Mouse (Mus musculus): ENCODE results near the gene Pigb.
"Not testable (repeated sequence)": the region's sequence is repeated elsewhere in the genome, so short reads cannot be mapped to it uniquely, and the experiment has no call there.

The Pigb gene

DNA sequence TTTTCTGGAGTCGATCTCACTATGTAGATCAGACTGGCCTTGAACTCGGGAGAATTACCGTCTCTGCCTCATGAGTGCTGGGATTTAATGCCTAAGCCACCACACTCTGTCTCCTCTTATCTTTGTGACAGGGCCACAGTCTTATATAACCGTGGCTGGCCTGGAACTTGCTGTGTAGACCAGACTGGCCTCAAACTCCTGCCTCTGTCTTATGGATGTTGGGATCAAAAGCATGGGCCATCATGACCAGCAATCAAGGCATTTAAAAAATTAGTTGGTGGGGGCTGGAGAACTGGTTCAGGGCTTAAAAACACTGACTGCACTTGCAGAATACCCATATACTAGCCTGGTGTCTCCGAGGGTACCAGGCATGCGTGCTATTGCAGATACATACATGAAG lies at the start of gene Pigb:
TSS of gene Pigb (minus strand) at position 299 of the 400 bp plus-strand sequence.
- in situ Hi-C loops (cut with MboI; ENCODE audit: low sequenced_read_pairs) = loop anchor here (10.0 kb wide), 1 partner anchor 55 kb away; no protein-coding TSS in a partner anchor

- in situ Hi-C loops (cut with MboI; ENCODE audit: low sequenced_read_pairs) = no loop called here
These were observed 49.2 kb upstream of the Pigb start for GRCm38 (mm10) chr9:73089222-73089920.

GRCm38 (mm10) chr9:73087581-73087980 lies 47.4 kb upstream of the Pigb start:
- in situ Hi-C loops (cut with MboI; ENCODE audit: low sequenced_read_pairs) = no loop called here

DNA sequence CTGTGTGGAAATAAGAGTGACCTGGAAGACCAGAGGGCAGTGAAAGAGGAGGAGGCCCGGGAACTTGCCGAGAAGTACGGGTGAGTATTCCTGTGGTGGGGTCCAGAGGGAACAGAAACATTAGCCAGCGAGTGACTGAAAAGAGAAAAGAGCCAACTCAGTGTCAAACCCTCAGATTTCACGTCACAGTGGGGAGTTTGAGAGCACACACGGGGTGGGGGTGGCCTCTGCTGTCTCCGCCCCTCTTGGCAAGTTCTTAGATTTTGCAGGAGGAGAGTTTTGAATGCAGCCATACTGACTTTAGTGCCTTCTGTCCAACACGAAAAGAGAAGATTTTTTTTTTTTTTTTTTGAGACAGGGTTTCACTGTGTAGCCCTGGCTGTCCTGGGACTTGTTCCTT lies 46.9 kb upstream of the Pigb start:
- in situ Hi-C loops (cut with MboI; ENCODE audit: low sequenced_read_pairs) = no loop called here

GRCm38 (mm10) chr9:73085845-73086244 lies 45.7 kb upstream of the Pigb start:
- in situ Hi-C loops (cut with MboI; ENCODE audit: low sequenced_read_pairs) = no loop called here

- in situ Hi-C loops (cut with MboI; ENCODE audit: low sequenced_read_pairs) = no loop called here
These were observed 43.8 kb upstream of the Pigb start for GRCm38 (mm10) chr9:73083956-73084355.

DNA sequence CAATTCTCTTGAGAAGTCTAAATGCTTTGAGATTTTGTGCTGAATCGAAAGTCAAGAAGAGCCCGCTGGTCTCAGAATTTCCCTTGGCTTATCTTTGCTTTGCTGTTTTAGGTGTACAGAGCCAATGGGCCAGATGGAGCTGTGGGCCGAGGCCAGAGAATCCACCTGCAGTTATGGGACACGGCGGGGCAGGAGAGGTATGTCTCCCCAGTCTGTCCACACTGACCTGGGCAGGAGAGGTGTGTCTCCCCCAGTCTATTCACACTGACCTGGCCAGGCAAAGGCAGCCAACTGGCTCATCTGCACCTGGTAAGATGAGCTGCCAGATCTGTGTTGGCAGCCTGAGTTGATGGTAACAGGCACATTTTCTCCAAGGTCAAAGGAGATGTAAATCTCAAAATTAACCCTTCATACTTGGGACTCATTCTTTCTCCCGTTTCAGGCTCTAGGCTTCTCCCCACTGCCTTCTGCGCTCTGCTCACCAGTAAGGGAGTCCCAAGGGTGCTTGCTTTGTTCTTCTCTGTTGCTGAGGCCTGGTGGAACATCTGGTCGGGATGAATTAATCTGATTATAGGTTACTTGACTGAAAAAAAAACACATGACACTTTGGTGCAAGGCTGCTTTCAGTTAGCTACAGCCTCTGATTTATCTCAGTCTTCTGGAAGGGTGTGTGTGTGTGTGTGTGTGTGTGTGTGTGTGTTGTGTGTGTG lies 42.3 kb upstream of the Pigb start:
- in situ Hi-C loops (cut with MboI; ENCODE audit: low sequenced_read_pairs) = no loop called here

- in situ Hi-C loops (cut with MboI; ENCODE audit: low sequenced_read_pairs) = no loop called here
These were observed 39.7 kb upstream of the Pigb start for GRCm38 (mm10) chr9:73079801-73080325.

- in situ Hi-C loops (cut with MboI; ENCODE audit: low sequenced_read_pairs) = not testable (repeated sequence)
These were observed 39.2 kb upstream of the Pigb start for GRCm38 (mm10) chr9:73079349-73079748.

DNA sequence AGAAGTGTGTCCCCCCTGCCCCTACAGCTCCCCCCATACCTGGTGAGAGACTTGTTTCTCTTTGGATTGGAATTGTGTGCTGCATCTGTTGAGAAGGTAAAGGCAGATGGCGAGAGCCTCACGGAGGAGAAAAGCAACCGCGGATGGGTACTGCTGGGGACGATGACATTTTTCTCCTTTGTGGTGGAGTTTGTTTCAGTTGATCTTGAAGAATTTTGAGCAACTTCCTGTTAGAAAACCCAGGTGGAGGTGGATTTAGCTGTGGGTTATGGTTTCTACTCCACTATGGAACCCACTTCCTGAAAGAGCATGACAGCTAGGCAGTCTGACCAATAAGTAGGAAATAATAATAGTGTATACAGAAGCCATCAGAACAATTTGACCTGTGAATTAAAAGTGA lies 33.0 kb upstream of the Pigb start:
- in situ Hi-C loops (cut with MboI; ENCODE audit: low sequenced_read_pairs) = no loop called here

- in situ Hi-C loops (cut with MboI; ENCODE audit: low sequenced_read_pairs) = no loop called here
These were observed 32.2 kb upstream of the Pigb start for GRCm38 (mm10) chr9:73072426-73072825.

GRCm38 (mm10) chr9:73070971-73071659 lies 30.9 kb upstream of the Pigb start:
- in situ Hi-C loops (cut with MboI; ENCODE audit: low sequenced_read_pairs) = no loop called here

DNA sequence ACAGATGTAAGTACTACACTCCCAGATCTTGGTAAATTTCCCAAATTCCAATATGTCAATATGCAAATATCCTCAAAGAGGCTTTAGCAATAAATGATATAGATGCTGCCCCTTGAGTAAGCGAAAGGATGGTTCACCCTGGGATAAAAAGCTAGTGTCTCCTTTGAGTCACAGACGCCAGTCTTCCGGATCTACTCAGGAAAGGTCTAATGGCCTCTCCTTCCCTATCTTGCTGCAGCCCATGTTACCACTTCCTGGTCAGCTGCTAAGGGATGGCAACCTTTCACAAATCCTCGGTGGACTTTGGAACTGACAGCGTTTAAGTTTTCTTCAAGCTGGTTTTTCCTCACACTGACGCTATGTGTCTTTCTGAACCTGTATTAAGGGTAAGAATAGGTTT lies 28.5 kb upstream of the Pigb start:
- in situ Hi-C loops (cut with MboI; ENCODE audit: low sequenced_read_pairs) = no loop called here

DNA sequence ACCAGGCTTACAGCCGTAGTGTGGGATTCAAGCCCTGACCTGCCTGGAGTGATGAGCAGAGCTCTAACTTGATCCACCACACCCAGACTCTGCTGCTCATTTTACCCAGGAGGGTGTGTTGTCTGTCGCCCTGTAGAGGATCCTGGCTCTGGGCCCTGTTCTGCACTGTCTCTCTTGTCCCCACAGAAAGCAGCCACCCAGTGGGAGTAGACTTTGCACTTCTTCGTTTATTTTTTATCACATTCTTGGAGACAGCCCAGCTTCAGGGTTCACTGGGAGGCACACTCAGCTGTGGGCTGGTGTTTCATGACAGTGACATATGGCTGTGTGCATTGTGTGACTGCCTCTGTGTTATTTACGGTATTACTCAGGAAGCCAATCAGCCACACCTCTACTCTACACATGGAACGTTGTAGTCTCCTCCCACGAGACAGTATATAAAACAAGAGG lies 28.1 kb upstream of the Pigb start:
- in situ Hi-C loops (cut with MboI; ENCODE audit: low sequenced_read_pairs) = no loop called here

DNA sequence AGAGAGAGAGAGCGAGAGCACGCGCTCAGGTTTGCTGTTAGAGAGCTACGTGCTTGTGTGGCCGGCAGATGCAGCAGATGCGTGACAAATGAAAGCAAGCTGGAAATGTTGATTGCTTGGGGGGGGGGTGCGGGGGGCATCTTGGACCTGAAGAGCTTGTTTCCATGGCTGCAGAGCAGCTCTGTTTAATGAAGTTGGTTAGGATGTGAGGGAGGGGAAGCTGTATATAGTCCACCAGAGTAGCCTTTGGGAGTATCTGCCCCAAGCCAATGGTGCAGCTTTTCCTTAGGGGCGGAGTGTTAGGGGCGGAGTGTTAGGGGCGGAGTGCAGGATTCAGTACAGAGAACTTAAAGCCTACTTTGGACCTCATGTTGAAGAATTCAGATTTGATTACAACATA lies 26.9 kb upstream of the Pigb start:
- in situ Hi-C loops (cut with MboI; ENCODE audit: low sequenced_read_pairs) = no loop called here

GRCm38 (mm10) chr9:73063621-73064290 lies 23.6 kb upstream of the Pigb start:
- in situ Hi-C loops (cut with MboI; ENCODE audit: low sequenced_read_pairs) = no loop called here

DNA sequence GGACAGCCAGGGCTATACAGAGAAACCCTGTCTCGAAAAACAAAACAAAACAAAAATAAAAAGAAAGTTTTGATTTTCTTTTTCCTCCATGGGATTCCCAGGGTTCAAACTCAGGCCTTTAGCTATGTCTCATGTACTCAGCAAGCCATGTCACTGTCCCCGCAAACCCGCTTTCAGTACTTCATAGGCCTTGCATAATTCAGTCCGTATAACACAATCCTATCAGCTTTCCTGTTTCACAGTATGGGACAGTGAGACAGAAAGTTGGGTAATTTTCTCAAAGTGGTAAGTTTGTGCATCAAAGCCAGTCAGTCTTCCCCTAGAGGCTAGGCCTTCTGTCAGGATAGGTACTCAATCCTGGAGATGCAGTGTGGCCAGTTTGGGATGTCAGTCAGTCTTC lies 19.0 kb upstream of the Pigb start:
- in situ Hi-C loops (cut with MboI; ENCODE audit: low sequenced_read_pairs) = no loop called here

DNA sequence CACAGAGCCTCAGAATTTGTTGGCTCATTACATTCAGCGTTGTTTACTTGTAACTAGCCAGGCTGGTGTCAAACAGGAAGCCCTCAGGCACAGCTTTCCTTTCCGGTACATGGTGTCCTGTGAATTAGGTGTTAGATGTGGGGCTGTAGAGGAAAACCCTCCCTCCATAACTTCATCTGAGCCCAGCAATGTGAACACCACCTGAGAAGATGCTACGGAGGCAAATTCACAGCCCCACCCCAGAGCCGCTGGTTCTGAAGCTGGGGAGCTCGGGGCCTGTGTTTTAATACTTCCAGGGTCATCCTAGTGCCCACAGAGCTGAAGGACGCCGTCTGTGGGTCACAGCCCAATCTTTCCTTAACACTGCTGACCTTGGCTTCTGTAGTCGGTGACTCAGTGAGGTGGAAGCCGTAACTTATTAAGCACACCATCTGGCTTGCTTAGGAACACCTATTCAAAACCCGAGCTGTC lies 15.3 kb upstream of the Pigb start:
- in situ Hi-C loops (cut with MboI; ENCODE audit: low sequenced_read_pairs) = no loop called here

DNA sequence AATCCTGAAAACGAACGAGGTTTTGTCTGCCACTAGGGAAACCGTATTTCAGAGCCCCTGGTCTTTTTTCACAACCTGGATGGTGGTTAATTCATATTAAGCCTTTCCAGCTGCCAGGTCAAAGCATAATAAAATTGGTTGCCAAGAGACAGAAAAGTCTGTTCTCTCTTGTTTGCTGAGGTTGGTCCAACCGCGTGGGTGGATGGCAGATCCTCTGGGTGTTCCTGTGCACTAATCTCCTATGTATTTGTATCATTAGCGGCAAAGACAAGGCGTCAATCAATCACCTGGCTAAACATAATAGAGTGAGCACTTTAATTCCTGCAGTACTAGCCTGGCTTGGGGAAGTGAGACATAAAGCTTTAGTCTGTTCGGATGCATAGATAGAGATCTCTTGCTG lies 10.4 kb upstream of the Pigb start:
- in situ Hi-C loops (cut with MboI; ENCODE audit: low sequenced_read_pairs) = no loop called here

DNA sequence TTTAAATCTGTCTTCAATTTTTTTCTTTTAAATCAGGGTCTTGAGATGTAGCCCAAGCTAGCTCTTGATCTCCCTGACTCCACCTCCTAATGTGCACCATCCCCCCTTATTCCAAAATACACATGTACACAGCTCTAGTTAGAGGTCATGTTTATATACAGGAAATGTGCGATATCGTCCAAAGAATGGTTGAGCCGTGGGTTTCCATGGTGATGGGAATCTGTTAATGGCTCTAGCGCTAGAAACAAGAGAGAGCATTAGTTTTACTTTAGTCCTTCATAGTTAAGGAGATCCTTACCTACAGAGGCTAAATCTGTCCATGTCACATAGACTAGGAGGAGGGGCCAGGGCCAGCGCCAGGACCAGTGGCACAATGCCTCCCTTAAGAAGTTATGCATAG lies 9.7 kb upstream of the Pigb start:
- in situ Hi-C loops (cut with MboI; ENCODE audit: low sequenced_read_pairs) = loop anchor here (10.0 kb wide), 1 partner anchor 45 kb away; no protein-coding TSS in a partner anchor

DNA sequence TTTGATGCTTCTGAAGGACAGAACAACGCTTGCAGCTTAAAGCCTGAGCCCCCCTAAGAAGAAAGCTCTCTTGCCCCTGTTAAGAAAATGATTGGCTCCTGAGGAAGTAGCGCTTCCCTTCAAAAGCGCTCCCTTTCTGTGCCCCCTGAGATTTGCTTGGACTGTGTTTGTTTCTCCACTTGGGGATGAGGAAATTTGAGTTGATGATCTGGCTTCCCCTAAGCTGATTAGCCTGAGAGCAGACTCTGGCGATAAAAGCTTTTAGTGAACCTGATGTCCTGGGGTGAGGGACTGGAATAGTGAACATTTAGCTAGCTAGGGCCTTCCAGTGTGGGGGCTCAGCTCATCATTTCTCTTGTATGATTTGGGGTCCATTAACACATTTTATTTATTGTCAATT lies 8.7 kb upstream of the Pigb start:
- in situ Hi-C loops (cut with MboI; ENCODE audit: low sequenced_read_pairs) = loop anchor here (10.0 kb wide), 1 partner anchor 46 kb away; no protein-coding TSS in a partner anchor

Measured in CH12F3 (cell line).